Mouse (Mus musculus): ENCODE results near the gene Cul9.
"Not testable (repeated sequence)": the region's sequence is repeated elsewhere in the genome, so short reads cannot be mapped to it uniquely, and the experiment has no call there.

The Cul9 gene

DNA sequence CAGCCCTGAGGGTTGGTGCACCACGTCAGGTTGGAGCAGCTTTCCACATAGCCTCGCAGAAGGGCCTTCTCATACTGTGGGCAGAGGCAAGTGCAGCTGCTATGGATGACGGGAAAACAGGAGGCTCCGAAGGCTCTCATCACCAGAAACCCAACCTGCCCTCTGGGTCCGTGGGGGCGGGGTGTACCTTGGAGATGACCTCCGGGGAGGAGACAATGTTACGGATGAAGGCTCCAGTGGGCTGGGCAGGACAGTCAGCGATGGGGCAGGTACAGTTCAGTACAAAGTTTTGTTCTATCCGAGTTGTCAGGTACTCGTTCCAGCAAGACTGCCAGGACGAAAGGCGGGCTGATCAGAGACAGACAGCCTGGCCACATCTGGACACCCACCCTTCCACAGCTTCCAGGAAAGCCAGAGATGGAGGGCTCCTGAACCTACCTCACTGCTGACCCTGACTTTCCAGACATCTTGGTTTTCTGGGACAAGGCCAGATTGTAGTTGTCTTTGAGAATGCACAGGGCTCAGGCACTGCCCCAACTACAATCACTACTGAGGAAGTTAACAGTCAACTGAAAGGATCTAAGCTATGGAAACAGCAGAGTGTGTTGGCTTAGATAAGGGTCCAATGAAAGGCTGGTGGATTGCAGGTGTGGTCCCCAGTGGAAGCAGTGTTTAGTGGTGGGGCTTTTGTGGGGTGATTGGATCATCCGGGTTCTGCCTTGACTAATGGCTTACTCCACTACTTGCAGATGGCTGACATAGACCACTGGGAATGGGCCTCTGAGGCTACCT lies 42.1 kb downstream of the Cul9 start:
- DNase-seq (ENCODE audit: low read depth, low spot score), result no peak

DNA sequence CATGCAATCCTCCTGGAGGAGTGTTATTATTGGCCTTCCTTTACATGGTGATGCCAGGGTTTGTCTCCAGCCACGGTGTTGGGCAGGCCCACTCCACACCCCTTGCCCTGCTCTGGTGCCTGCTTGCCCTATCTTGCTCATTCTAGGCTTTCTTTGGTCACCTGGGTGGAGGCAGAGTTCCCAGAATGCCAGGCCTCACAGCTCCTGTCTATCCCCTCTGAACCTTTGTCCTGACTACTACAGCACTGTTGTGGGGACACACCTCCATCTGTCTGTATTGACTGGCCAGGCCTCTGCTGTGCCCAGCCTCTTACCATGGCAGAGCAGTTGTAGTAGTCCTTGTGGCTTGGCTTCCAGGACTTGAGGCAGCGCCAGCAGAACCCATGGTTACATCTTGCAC lies 43.4 kb downstream of the Cul9 start:
- no peak for DNase-seq (ENCODE audit: low read depth, low spot score)

DNA sequence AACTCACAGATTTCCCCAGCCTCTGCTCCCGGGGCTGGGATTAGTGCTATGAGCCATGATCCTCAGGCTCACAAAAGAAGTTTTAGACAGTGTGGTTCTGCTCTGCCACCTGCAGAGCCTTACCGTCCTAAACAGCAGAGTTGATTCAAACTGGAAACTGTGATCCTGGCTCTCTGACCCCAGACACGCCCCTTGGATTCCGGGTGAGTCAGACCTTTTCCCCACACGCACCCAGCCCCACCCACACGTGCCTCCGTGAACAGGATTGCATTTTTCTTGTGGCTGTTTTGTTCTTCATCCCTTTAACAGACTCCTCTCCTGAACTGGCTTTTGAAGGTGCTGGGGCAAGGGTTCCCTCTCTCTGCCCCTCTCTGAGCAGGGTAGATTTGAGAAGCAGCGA lies 48.2 kb downstream of the Cul9 start:
- no peak for DNase-seq (ENCODE audit: low read depth, low spot score)

DNA sequence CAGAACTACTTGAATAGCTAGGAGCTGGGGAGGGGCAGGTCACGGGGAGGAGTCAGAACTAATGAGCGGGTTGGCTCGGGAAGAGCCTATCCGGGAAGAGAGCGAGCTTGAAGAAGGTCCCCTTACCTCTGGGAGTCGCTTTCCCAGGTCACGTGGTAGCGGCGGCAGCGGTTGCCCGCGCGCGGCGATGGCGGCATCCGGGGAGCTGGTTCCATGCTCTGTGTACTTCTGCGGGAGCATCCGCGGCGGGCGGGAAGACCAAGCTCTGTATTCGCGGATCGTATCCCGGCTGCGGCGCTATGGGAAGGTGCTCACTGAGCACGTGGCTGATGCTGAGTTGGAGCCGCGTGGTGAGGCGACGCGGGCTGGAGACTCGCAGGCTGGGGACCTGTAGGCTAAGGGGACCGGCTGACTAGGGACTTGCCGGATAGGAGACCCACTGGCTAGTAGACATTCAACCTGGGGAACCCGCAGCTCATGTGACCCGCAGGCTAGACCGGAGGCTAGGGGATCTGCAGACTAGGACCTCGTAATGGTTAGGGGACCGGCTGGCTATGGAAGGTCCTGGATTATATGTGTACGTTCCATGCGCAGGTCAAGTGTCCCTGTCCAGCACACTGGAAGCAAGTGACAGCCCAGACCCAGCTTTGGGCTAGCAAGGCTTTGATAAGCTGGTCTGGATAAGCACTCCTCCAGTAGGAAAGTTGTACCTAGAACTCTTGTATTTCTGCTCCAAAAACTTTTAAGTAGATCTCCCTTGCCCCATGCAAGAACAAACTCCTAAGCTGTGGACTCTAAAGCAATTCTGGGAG lies 49.4 kb downstream of the Cul9 start, which contains the start of gene Dnph1:
Dnph1 (plus strand) TSS at position 89 of the 812 bp plus-strand sequence.
- DNase-seq (ENCODE audit: low read depth, low spot score), result peak; percentile 72

DNA sequence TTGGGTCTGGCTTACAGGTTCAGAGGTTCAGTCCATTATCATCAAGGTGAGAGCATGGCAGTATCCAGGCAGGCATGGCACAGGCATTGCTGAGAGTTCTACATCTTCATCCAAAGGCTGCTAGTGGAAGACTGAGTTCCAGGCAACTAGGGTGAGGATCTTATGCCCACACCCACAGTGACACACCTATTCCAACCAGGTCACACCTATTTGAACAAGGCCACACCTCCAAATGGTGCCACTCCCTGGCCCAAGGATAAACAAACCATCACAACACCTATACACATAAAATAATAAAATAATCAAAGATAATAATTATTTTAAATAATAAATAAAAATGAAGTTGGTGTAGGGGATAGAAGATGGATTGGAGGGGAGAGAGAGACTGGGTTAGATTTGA lies 50.1 kb downstream of the Cul9 start:
- DNase-seq (ENCODE audit: low read depth, low spot score), result not testable (repeated sequence)

DNA sequence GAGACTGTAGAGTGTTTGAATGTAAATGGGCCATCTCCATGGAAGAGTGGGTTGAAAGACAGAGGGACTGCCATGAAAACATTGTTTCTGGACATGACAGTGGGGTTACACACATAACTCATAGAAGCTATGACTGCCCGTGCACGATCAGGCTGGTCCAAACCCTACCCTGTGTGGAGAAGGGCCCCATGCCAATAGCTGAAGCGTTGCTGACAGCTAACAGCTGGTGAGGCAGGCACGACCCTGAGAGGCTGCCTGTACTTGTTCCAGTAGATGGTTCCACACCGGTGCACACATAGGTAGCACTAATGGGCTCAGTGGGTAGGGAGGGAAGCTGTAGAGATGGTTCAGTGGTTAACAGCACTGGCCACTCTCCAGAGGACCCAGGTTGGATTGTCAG lies 50.7 kb downstream of the Cul9 start:
- DNase-seq (ENCODE audit: low read depth, low spot score), result no peak

DNA sequence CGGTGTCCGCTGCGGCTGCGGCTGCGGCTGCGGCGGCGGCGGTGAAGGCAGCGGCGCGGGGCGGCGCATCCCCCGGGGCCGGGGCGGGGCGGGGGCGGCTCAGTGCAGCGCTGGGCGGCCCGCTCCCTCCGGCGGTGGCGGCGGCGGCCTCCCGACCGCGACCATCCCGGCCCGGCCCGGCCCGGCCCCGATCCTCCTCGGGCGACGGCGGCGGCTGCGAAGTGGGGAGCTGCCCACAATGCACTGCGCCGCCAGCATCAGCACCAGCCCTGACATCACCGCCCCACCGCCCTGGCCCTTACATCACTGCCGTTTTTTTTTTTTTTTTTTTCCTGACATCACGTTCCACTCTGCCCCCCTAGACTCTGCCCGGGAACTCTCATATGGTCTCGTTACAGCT lies 58.8 kb downstream of the Cul9 start, which contains the start of gene Ttbk1:
Ttbk1 (minus strand) TSS at position 245 of the 400 bp plus-strand sequence.
- peak; percentile 63 for DNase-seq (ENCODE audit: low read depth, low spot score)

DNA sequence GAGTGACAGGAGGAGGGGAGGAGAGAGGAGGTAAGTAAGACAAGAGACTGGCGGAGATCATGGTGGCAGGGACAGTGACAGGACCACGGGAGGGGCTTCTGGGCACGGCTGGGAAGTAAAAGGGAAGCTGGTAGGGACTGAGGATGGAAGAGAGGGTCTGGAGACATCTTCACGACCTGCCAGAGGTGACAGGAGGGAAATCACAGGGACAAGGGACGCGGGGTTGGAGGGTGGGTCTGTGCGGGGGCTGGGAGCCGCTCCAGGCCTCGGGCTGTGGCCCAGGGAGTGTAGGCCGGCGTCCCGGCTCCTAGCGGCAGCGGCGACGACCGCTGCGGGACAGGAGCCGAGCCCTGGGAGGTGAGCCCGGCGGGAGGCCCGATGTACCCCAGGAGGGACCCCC lies 59.2 kb downstream of the Cul9 start:
- DNase-seq (ENCODE audit: low read depth, low spot score), result no peak

DNA sequence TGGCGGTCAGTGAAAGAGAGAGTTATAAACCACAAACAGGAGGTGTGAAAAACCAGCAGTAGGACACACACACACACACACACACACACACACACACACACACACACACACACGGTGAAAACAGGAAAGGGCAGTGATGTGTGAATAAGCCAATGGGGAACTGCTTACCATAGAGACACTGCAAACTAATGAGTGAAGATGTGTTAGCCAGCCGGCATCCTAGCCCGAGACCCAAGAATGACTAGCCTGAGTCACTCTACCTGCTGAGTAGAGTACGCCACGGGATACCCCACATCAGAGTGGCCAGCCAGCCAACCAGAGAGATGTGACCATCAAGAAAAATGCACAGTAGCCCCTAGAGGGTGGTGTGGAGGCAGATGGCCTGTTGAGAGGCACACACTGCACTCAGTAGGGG lies 61.7 kb downstream of the Cul9 start:
- peak; percentile 7 for DNase-seq (ENCODE audit: low read depth, low spot score)

DNA sequence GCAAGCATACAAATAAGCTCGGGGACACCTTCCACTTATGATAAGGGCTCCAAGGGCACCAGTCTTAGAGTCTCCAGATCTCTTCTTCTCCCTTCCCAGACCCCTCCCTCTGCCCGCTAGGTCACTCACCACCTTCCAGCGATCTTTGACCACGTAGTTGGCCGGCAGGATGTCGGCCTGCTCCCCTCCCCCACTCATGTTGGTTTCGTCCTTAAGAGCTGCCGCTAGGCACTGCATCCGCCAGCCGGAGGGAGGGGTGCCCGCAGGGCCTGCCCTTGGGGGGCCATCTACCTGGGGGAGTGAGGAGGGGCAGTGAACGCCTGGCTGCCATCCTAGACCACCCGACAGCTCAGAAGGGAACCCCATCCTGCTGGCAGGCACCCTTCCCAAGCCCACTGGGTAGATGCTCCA lies 62.2 kb downstream of the Cul9 start:
- DNase-seq (ENCODE audit: low read depth, low spot score), result peak; percentile 39

DNA sequence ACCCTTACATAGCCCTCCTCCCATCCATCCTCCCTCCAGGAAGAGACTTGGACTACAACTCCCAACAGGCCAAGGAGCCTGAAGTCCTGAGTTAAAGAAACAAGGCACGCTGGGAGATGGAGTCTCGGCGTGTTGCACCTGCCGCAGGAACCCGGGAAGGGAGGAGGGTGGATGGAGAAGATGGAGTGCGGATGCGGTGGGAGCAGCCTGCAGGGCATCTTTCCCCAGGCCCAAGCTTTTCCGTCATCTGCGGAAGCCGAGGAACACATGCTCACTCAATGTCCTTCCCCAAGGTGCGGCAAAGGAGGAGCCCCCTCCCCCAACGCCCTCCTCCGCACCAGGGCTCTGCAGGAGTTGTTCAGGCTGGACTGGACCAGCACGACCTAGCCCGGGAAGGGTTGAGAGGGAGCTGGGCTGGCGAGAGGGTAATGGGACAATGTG lies 62.6 kb downstream of the Cul9 start:
- DNase-seq (ENCODE audit: low read depth, low spot score), result peak; percentile 39

DNA sequence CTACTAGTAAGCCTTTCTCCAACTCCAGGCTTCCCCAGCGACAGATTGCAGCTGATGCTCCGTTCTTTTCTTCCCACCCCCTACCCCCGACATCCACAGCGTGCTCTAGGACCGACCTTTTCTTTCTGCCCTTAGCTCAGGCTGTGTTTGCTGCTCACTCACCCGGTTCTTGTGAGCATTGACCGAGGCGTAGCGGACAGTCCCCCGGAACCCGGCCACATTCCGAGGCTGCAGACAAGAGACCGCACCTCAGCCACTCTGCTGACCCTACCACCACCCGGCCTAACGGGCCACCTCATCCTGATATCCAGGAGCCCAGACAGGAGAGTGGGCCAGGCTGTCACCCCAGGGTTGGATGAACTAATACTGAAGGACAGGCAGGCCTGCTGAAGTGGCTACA lies 68.9 kb downstream of the Cul9 start:
- no peak for DNase-seq (ENCODE audit: low read depth, low spot score)

DNA sequence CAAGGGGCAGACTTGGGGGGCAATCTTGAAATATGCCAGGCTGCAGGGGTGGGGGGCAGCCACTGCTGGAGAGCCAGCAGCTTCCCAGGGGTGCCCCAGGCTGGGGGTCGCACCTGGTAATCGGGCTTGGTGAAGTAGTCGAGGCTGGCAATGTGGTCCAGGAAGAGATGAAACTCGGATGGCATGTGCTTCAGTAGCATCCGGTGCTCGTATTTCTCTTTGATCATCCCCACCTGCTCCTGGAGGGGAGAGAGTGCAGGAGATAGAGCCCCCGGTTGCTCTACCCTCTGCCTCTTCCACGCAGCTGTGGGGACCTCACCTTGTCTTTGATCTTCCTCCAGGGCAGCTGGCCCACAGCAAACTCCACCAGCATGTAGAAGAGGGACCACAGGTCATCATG lies 69.6 kb downstream of the Cul9 start:
- DNase-seq (ENCODE audit: low read depth, low spot score), result no peak

DNA sequence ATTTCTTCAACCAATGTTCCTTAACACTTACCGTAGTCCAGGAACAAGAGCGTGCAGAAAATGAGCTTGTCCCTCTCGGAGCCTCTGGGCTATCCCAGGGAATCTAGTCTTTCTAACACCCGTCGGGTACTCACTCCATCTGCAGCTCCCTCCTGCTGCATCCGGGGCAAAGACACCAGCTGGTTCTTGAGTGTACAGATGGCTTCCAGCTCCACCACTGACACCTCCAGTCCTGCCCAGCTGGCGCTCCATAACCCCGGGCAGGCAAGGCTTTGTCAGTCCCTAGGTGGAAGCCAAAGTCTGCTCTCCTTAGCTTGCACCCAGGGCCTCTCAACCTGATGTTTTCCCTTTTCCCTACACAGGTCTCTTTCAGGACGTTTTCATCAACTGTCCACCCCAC lies 78.4 kb downstream of the Cul9 start:
- no peak for DNase-seq (ENCODE audit: low read depth, low spot score)

DNA sequence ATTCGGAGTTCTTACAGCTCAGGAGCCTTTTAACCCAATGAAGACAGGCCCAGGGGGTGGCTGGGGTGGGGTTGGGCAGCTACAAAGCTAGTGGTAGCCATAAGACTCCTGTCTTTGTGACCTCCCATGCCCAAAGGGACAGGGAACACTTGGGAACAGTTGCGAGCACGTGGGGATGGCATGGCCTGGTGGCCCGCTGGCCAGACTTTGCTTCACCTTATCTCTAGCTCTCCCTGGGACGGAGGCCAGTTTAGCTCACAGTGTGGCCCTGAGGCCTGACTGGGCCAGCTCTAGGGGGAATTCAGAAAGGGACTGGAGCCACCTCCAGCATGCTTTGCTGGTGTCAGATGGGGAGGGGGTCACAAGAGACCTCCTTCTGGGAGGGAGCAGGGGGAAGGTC lies 84.0 kb downstream of the Cul9 start:
- DNase-seq (ENCODE audit: low read depth, low spot score), result no peak

DNA sequence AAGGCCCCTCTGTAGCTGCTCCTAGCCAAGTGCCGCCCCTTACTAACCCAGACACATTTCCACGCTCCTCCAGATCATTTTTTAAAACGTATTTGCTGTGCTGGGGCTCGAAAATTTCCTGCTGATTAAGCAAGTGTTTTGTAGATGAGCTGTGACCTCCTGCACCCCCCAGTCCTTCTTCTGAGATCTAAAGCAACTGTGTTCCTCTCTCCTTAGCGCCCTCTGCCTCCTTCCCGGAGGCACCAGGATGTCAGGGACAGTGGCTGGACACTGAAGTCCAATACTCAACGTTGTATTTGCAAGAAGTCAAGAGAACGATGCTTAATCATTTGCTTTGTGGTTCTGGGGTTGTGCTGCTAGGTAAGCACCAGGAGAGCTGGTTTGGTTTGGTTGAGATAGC lies 84.8 kb downstream of the Cul9 start:
- DNase-seq (ENCODE audit: low read depth, low spot score), result no peak

DNA sequence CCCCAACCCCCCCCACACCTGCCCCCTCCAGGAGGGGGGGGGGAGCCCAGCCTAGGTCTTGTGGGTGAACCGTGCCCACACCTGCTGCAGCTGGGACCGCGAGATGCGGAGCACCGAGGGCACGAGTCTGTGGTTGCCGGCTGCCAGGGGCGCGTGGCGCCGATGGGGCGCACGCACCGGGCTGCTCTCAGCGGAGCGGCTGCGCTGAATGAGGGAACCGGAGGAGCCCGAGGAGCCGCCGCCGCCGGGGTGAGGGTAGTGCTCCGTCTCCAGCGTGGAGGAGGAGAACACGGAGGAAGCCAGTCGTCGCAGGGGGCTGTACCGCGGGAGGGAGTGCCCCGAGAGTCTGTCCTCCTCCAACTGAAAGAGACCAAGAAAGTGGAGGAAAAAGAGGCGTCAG lies 85.5 kb downstream of the Cul9 start:
- DNase-seq (ENCODE audit: low read depth, low spot score), result no peak

DNA sequence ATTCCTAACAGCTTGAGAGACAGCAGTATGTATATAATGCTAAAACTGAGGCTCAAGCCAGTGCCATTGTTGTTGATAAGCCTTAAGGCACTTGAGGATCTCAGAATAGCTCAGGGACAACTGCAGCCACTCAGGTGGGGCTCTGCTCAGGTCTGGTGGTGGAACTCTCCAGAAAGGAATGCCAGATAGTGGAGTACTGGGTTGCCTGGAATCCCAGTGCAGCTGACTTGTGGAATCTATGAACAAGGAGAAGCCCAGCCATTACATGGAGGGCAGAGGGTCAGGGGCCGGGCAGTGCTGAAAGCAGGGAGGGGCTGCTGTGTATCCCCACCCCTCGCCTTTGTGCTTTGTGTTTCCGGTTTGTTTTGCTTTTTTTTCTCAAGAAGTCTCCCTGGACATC lies 87.7 kb downstream of the Cul9 start:
- no peak for DNase-seq (ENCODE audit: low read depth, low spot score)

DNA sequence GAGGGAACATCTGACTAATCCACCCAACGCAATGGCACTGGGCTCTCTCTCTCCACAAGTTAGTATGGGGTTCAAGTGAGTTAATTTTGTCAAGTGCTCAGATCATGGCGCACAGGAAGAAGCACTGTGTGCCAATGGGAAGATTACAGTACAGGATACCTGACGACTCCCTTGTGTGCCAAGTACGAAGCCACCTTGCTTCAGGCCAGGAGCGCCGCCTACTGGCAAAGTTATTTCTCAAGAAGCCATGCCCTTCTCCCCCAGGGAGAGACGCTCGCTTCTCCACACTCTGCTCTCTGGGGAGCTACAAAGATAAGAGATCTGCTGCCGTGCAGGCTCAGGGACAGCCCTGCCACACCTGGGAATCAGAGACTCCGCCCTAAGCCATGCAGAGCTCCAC lies 88.4 kb downstream of the Cul9 start:
- DNase-seq (ENCODE audit: low read depth, low spot score), result peak; percentile 64

DNA sequence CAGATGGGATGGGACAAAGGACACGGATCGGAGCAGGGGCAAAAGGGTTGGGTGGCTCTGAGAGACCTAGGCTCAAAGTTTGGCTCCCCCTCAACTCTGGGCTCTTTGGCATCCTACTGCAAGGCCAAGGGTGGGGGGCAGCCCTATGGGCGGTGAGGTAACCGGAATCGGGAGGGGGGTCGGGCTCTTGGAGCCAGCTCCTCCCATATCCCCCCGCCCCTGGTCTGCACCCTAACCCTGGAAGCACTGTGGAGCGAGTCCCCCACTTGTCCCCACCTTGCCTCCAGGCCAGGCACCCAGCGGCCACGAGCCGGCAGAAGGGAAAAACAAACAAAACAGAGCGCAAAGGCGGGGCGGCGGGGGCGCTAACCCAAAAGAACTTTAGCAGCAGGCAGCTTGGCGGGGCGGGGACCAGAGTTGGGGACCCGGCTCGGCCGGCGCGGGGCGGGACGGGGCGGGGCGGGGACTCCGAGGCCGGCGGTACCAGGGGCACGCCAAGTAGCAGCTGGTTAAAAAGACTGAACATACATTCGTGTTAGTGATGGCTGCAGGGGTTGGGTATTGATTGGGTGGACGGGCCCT lies 91.0 kb downstream of the Cul9 start:
- peak; percentile 21 for DNase-seq (ENCODE audit: low read depth, low spot score)

DNA sequence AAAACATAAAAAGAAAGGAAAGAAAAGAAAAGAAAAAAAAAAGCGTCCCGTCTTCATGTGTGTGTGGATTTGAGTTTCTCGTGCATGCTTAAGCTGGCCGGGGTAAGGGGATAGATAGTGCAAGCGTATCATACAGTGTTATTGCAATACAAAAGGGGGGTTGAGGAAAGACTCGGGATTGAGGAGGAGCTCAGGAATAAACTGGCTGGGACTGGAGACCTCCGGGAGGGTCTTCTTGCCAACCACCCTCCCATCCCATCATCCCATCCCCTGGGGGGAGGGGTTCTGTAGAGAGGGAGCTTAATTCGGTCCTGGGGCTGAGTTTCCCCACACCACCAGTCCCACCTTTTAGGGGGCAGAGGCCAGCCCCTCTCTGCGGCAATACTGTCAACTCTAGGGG lies 91.6 kb downstream of the Cul9 start:
- no peak for DNase-seq (ENCODE audit: low read depth, low spot score)

DNA sequence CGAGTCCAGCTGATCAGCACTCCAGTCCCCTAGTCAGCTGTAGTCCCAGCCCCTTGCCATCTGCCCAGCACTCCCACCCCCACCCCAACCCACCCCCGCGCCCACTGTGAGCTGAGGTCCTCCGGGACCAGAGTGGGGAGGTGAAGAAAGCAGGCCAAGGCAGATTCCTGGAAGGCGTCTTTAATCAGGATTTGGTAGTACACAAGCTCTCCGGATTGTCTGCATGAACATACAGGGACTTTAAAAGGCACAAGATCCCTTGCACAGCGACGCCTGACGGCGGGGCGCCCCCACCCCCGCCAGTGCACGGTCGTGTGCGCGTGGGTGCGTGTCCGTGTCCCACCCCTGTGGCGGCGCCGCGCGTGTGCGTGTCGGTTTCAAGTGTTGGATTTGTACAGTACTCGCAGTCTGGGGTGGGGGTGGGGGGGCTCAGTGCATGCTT lies 92.2 kb downstream of the Cul9 start:
- DNase-seq (ENCODE audit: low read depth, low spot score), result peak; percentile 20

All from CD4-positive, CD25-positive, alpha-beta regulatory T cell, adult 2 months (primary cell).